Mouse (Mus musculus) right cerebral cortex, postnatal 25 days (tissue): ENCODE measurements around the gene Atp6ap1.

ENCODE experiments used
- DNase-seq: peaks from one replicate; pipeline ENCODE4 v3.0.0; 2022

Gene Atp6ap1

DNA sequence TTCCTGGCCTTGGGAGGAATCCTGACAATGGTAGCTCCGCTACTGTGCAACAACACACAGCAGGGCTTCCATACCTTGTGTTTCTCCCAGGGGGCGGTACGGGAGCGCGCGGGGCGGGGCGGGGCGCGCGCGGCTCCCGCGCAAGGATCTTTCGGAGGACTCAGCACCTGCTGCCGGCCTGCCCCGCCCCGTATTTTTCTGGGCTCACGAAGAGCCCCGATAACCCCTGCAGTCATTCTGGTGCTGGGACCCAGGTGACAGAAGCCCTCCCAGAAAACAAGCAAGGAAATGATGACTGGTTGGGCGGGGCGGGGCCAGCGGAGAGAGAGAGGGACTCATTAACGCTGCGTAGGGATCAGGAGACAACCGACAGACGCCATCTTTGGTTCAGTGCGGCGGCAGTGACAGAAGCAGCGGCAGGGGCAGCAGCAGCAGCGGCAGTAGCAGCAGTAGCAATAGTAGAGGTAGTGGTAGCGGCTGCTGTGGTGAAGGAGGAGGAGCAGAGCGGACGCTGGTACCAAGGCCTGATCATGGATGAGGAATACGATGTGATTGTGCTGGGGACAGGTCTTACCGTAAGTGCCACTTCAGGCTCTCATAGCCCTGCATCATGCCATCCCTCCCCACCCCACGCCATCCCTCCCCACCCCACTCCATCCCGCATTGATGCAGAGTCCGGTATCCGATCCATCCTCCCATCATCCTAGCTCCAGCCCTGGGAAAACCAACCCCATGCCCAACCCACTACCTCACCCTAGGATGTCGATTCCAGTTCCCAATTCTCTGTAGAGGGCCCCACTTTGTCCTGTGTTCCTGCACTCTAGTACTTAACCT is 8.2 kb downstream of the Atp6ap1 start, which contains the start of gene Gdi1:
Gdi1 (plus strand) TSS at position 132 of the 834 bp plus-strand sequence.
- DNase-seq = peak; percentile 66

DNA sequence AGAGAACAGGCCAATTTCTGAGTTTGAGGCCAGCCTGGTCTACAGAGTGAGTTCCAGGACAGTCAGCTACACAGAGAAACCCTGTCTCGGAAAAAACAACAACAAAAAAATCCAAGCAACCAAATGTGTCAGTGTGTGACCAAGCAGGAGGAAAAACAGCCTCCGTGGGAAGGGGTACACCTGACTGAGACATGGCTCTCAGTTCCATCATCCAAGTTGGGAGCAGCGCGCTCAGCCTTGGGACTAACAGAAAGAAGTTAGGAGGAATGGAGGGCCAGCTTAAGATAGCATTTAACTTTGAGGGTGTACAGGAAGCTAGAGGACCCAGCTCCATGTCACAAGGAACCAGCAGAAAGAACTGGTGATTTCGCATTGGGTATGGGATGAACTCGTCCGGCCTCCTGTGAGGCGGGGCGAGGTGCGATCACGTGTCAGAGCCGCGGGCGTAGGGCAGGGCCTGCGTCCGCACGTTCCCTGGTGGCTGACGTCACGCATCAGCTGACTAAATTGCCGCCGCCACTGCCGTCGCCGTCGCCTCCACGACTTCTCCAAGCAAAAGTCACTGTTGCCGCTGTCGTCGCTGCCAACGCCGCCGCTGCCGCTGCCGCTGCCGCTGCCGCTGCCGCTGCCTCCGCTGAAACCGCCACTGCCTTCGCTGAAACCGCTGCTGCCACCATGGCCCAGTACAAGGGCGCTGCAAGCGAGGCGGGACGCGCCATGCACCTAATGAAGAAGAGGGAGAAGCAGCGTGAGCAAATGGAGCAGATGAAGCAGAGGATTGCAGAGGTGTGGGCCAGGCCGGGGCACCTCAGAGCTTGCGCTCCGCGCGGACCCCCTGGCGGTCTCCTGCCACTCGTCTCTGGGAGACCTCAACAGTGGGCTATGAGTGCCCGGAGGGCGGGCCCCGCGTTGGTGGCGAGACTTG is 15.9 kb downstream of the Atp6ap1 start, which contains the start of gene Fam50a:
Fam50a (plus strand) TSS at position 494 of the 925 bp plus-strand sequence.
- DNase-seq = peak; percentile 89

DNA sequence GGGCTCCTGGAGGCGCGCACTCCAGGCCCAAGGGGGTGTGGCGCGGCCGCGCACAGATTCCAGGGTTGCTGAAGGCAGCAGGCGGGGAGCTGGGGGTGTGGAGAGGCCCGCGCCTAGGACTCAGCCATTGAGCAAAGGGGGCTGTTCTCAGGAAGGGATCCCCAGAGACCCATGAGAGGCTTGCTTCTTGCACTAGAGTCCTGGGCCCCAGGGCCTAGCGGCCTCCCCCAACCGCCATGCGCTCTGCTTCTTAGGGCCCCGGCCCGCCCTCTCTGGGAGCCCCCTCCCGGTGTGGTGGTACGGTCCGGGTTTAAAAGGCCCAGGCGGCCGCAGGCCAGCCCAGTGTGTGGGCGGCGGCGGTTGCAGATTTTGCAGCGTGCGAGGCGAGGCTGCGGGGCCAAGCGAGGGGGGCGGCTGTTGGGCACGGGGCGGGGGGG is 31.8 kb downstream of the Atp6ap1 start, which contains the start of gene Plxna3:
Plxna3 (plus strand) TSS at position 342 of the 437 bp plus-strand sequence.
- DNase-seq = peak; percentile 57

DNA sequence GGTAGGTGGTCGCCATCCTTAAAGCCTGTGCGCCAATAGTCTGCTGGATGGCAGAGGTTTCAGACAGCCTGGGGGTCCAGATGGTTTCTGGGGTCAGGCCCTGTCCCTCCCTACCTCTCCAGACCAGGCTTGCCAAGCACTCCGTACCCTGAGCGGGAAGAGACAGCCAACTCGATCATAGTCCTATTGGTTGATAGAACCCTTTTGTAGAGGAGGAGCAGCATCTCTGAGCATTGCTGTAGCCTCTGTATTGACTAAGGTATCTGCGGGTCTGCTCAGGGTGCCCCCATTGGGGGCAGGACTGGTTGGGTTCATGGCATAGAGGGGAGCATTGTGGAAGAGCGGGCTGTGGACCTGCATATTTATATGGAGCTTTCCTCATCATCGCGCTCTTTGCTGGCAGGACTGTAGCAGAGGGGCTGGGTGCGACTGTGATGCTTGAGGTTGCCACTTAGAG is 32.3 kb downstream of the Atp6ap1 start:
- no peak for DNase-seq

DNA sequence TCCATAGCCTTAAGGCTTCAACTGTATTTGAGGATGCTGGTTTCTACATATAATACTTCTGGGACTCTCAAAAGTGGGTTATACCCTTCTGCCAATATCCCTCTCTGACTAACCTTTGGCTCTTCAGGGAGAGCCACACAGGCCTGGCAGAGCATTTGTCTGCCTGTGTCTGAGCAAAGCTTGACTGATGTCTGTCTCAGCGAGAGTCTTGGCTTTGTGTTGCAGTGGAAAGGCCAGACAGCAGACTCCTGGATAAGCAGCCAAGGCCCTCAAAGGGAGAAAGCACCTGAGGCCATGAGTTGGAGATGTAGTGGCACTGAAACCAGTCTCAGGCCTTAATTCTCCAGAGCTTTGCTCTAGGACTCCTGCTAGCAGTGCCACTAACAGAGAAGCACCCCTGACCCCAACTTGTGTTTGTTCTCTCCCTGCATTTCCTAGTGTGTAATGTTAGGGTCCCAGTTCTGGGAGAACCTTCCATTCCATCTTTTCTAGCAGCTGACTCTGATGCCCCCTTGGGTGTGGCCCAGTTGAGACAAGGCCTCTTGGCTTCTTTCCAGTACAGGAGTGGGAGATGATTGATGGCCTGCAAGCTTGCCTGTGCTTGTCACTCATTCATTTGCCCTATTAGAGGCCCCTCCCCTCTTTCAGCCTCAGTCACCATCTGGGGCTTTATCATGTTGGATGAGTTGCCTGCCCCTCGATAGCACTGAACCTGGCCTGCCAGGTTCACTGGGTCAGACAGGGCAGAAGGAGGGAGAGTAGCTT is 33.5 kb downstream of the Atp6ap1 start:
- no peak for DNase-seq

DNA sequence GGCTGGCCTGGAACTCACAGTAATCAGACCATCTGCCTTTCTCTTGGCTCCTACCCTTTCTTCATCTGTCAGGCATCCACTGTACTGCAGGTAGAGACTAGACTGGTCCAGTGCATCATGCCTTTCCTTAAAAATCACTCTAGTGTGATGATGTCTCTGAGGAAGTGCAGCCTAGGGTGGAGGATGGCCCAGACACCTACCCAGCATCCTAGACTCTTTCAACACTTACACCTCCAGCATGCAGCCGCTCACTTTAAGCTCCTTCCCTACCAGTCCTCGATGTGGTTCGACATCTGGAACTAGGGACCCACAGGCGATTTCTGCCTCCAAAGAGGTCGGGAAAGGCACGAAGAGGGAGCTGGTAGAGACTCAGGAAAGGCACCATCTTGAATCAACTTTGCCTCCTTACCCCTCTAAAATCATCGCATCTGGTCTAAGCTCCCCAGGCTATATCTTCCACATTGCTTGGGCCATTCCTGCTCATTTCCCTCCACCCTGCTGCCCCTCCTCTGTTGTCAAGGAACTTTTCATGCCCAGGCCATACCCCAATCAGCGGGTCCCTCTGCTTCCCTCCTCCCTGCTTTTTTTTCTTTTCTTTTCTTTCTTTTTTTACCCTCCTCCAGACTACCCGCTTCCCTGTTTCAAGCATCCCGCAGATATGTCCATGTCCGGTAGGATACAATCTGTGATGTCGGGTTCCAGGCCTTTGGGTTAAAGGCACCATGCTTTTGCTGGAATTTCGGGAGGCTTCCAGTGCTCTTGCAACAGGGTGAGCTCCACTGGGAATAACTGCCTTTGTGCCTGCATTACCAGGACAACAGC is 56.0 kb downstream of the Atp6ap1 start:
- no peak for DNase-seq

DNA sequence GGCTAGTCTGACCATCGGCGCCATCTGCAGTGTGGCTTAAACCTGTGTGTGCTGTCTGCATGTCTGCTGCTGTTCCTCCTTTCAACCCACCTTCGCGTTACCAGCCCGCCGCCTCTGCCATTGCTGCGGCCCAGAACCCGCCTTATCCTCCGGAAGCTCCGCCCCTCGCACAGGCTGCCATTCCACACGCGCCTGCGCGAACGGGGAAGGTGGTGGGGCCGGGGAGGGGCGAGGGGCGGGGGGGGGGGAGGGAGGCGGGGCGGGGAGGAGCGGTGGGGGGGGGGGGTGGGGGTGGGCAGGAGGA is 56.5 kb downstream of the Atp6ap1 start, which contains the start of gene Lage3:
Lage3 (minus strand) TSS at position 152 of the 304 bp plus-strand sequence.
- DNase-seq = peak; percentile 79
